Mouse (Mus musculus): ENCODE measurements around the gene Atxn10. TPM values are rescaled to one million over a fixed set of nuclear protein-coding genes. Genes with fewer than 3 reads are reported as not detected.

The Atxn10 gene
- polyA plus RNA-seq, 1 experiment from 2014 or later, result 402 TPM

GRCm38 (mm10) chr15:85337219-85337618, 1.2 kb downstream of the Atxn10 start:
- peak overlapping the region; percentile 94 for H3K9ac ChIP-seq
- H3K9me3 ChIP-seq (replicated peaks), result no peaks in the 10 kb centered on the region
- no peaks in the 10 kb centered on the region for H3K36me3 ChIP-seq
- WGBS, result 48% methylated on average over 9 of the region's 9 CpGs
- H3K27ac ChIP-seq, result peak overlapping the region; percentile 99
- H3K4me1 ChIP-seq, result peaks cover 28% of the 10 kb centered on the region
- H3K27me3 ChIP-seq, result no peaks in the 10 kb centered on the region
- ATAC-seq (ENCODE audit: low FRiP score), result no peak
- peak overlapping the region; percentile 95 for H3K4me3 ChIP-seq
- H3K4me2 ChIP-seq (replicated peaks), result peak overlapping the region; percentile 78

- Histone ChIP-seq H3K4me3 (no peak overlapping the region), H3K27me3 (no peaks in the 10 kb centered on the region), H3K9ac (no peak overlapping the region), H3K27ac (no peak overlapping the region), H3K4me1 (peaks cover 28% of the 10 kb centered on the region), H3K36me3 (no peaks in the 10 kb centered on the region), H3K4me2 (replicated peaks) (peak overlapping the region; percentile 78; the same call in 1 of the 2 replicates), H3K9me3 (replicated peaks) (no peaks in the 10 kb centered on the region)
- 98% methylated on average over 5 of the region's 5 CpGs for WGBS
- ATAC-seq (ENCODE audit: low FRiP score), result no peak
Measured at GRCm38 (mm10) chr15:85337979-85338378, 1.9 kb downstream of the Atxn10 start.

GRCm38 (mm10) chr15:85342246-85342645, 6.2 kb downstream of the Atxn10 start:
- no peak overlapping the region for H3K4me2 ChIP-seq (replicated peaks)
- H3K4me3 ChIP-seq, result no peak overlapping the region
- no peak for ATAC-seq (ENCODE audit: low FRiP score)
- no peaks in the 10 kb centered on the region for H3K27me3 ChIP-seq
- H3K27ac ChIP-seq, result no peak overlapping the region
- H3K9ac ChIP-seq, result no peak overlapping the region
- no peaks in the 10 kb centered on the region for H3K9me3 ChIP-seq (replicated peaks)
- peaks cover 8% of the 10 kb centered on the region for H3K36me3 ChIP-seq
- peaks cover 19% of the 10 kb centered on the region for H3K4me1 ChIP-seq
- WGBS, result 93% methylated on average over 2 of the region's 2 CpGs

- Histone ChIP-seq H3K27me3 (no peaks in the 10 kb centered on the region), H3K27ac (no peak overlapping the region), H3K9ac (no peak overlapping the region), H3K36me3 (peaks cover 8% of the 10 kb centered on the region), H3K4me3 (no peak overlapping the region), H3K4me1 (0 out of 2 replicates have a peak, but pooled peaks cover 1% of the 10 kb centered on the region), H3K4me2 (replicated peaks) (no peak overlapping the region), H3K9me3 (replicated peaks) (no peaks in the 10 kb centered on the region)
- ATAC-seq (ENCODE audit: low FRiP score), result no peak
- WGBS, result 86% methylated on average over 2 of the region's 2 CpGs
Measured at GRCm38 (mm10) chr15:85344673-85345072, 8.6 kb downstream of the Atxn10 start.

- Histone ChIP-seq H3K27ac (no peak overlapping the region), H3K9ac (no peak overlapping the region), H3K27me3 (no peaks in the 10 kb centered on the region), H3K9me3 (replicated peaks) (no peaks in the 10 kb centered on the region), H3K4me1 (0 out of 2 replicates have a peak, but pooled peaks cover 3% of the 10 kb centered on the region), H3K4me3 (no peak overlapping the region), H3K4me2 (replicated peaks) (no peak overlapping the region), H3K36me3 (peaks cover 8% of the 10 kb centered on the region)
- WGBS, result 89% methylated on average over 6 of the region's 6 CpGs
- no peak for ATAC-seq (ENCODE audit: low FRiP score)
Measured at GRCm38 (mm10) chr15:85347058-85347700, 11.1 kb downstream of the Atxn10 start.

- Histone ChIP-seq H3K4me1 (0 out of 2 replicates have a peak, but pooled peaks cover 3% of the 10 kb centered on the region), H3K27me3 (no peaks in the 10 kb centered on the region), H3K36me3 (peaks cover 8% of the 10 kb centered on the region), H3K9ac (no peak overlapping the region), H3K27ac (no peak overlapping the region), H3K9me3 (replicated peaks) (no peaks in the 10 kb centered on the region), H3K4me3 (no peak overlapping the region), H3K4me2 (replicated peaks) (no peak overlapping the region)
- ATAC-seq (ENCODE audit: low FRiP score), result no peak
- WGBS, result 85% methylated on average over 2 of the region's 2 CpGs
Measured at GRCm38 (mm10) chr15:85350144-85350543, 14.1 kb downstream of the Atxn10 start.

GRCm38 (mm10) chr15:85354060-85354459, 18.0 kb downstream of the Atxn10 start:
- Histone ChIP-seq H3K4me3 (no peak overlapping the region), H3K9me3 (replicated peaks) (no peaks in the 10 kb centered on the region), H3K36me3 (no peaks in the 10 kb centered on the region), H3K4me1 (0 out of 2 replicates have a peak, but pooled peaks cover 3% of the 10 kb centered on the region), H3K9ac (no peak overlapping the region), H3K27me3 (no peaks in the 10 kb centered on the region), H3K27ac (no peak overlapping the region), H3K4me2 (replicated peaks) (no peak overlapping the region)
- no peak for ATAC-seq (ENCODE audit: low FRiP score)
- 91% methylated on average over 9 of the region's 9 CpGs for WGBS

GRCm38 (mm10) chr15:85356112-85356511, 20.1 kb downstream of the Atxn10 start:
- no peak overlapping the region for H3K9ac ChIP-seq
- no peaks in the 10 kb centered on the region for H3K27me3 ChIP-seq
- H3K4me2 ChIP-seq (replicated peaks), result no peak overlapping the region
- peaks cover 11% of the 10 kb centered on the region for H3K36me3 ChIP-seq
- 86% methylated on average over 6 of the region's 6 CpGs for WGBS
- no peak for ATAC-seq (ENCODE audit: low FRiP score)
- no peak overlapping the region for H3K27ac ChIP-seq
- H3K4me3 ChIP-seq, result no peak overlapping the region
- no peaks in the 10 kb centered on the region for H3K4me1 ChIP-seq
- H3K9me3 ChIP-seq (replicated peaks), result no peaks in the 10 kb centered on the region

- peaks cover 26% of the 10 kb centered on the region for H3K36me3 ChIP-seq
- H3K4me1 ChIP-seq, result no peaks in the 10 kb centered on the region
- WGBS, result 91% methylated on average over 4 of the region's 4 CpGs
- no peak overlapping the region for H3K4me2 ChIP-seq (replicated peaks)
- ATAC-seq (ENCODE audit: low FRiP score), result no peak
- H3K9ac ChIP-seq, result no peak overlapping the region
- no peaks in the 10 kb centered on the region for H3K9me3 ChIP-seq (replicated peaks)
- no peak overlapping the region for H3K4me3 ChIP-seq
- no peaks in the 10 kb centered on the region for H3K27me3 ChIP-seq
- H3K27ac ChIP-seq, result no peak overlapping the region
Measured at GRCm38 (mm10) chr15:85357465-85358225, 21.6 kb downstream of the Atxn10 start.

- Histone ChIP-seq H3K4me2 (replicated peaks) (no peak overlapping the region), H3K4me3 (no peak overlapping the region), H3K36me3 (peaks cover 41% of the 10 kb centered on the region), H3K9ac (no peak overlapping the region), H3K9me3 (replicated peaks) (no peaks in the 10 kb centered on the region), H3K27me3 (no peaks in the 10 kb centered on the region), H3K27ac (no peak overlapping the region), H3K4me1 (no peaks in the 10 kb centered on the region)
- ATAC-seq (ENCODE audit: low FRiP score), result no peak
- WGBS, result 72% methylated on average over 2 of the region's 2 CpGs
Measured at GRCm38 (mm10) chr15:85359483-85359882, 23.4 kb downstream of the Atxn10 start.

GRCm38 (mm10) chr15:85359901-85360300, 23.9 kb downstream of the Atxn10 start:
- Histone ChIP-seq H3K9ac (no peak overlapping the region), H3K4me2 (replicated peaks) (no peak overlapping the region), H3K36me3 (peaks cover 45% of the 10 kb centered on the region), H3K27ac (no peak overlapping the region), H3K4me3 (no peak overlapping the region), H3K9me3 (replicated peaks) (no peaks in the 10 kb centered on the region), H3K27me3 (no peaks in the 10 kb centered on the region), H3K4me1 (no peaks in the 10 kb centered on the region)
- ATAC-seq (ENCODE audit: low FRiP score), result no peak
- 89% methylated on average over 4 of the region's 4 CpGs for WGBS

GRCm38 (mm10) chr15:85364366-85364765, 28.3 kb downstream of the Atxn10 start:
- no peak overlapping the region for H3K4me3 ChIP-seq
- H3K27me3 ChIP-seq, result no peaks in the 10 kb centered on the region
- no peaks in the 10 kb centered on the region for H3K9me3 ChIP-seq (replicated peaks)
- H3K4me1 ChIP-seq, result no peaks in the 10 kb centered on the region
- 89% methylated on average over 3 of the region's 3 CpGs for WGBS
- H3K4me2 ChIP-seq (replicated peaks), result no peak overlapping the region
- H3K9ac ChIP-seq, result no peak overlapping the region
- no peak for ATAC-seq (ENCODE audit: low FRiP score)
- H3K27ac ChIP-seq, result no peak overlapping the region
- H3K36me3 ChIP-seq, result peaks cover 67% of the 10 kb centered on the region

Data from hindbrain, embryonic 12.5 days (tissue).